Mouse (Mus musculus) kidney, adult 2 months (tissue): ENCODE data around the gene Acad10.
"Not testable (repeated sequence)": the region's sequence is repeated elsewhere in the genome, so short reads cannot be mapped to it uniquely, and the experiment has no call there.

Source experiments
- CTCF ChIP-seq: fragments of 200-500 bp; conservative IDR thresholded peaks from 2 replicates; pipeline ENCODE4 v1.5.1; 2011; ENCODE audit warnings: low read depth, mild to moderate bottlenecking, control low read depth, low read length, moderate library complexity, mixed read lengths; ENCODE audit not compliant: insufficient read depth, insufficient read length
- POLR2A ChIP-seq: fragments of 200-500 bp; IDR thresholded peaks from one replicate; pipeline ENCODE4 v1.6.1; 2011; ENCODE audit warnings: low read depth, low read length, control low read depth

DNA sequence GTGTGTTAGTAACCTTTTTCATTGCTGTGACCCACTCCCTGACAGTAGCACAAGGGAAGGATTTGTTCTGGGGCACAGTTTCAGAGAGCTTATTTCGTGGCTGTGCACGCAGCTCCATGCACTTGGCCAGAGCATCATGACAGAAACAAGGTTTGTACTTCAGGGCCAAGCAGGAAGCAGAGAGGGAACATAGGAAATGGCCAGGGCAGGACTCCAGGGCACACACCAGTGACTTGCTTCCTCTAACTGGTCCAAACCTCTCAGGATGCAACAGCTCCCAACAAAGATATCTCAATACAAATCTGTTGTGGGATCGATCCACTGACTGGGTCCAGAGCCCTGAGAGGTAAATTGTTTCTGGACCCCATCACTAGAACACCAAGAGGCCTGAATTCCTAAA, 45.4 kb downstream of the Acad10 start:
- not testable (repeated sequence) for TF ChIP-seq CTCF, POLR2A
